Mouse (Mus musculus) bone marrow, adult 2 months (tissue): Measurements from ENCODE around the gene Prokr1.
"Not testable (repeated sequence)": the region's sequence is repeated elsewhere in the genome, so short reads cannot be mapped to it uniquely, and the experiment has no call there.

Experiments
- CTCF ChIP-seq: fragments of 200-500 bp; IDR thresholded peaks from 2 replicates; pipeline ENCODE4 v1.5.1; 2011; ENCODE audit warnings: low read length, control low read depth; ENCODE audit not compliant: control insufficient read depth, insufficient read depth
- POLR2A ChIP-seq: fragments of 200-500 bp; IDR thresholded peaks from 2 replicates; pipeline ENCODE4 v1.6.1; 2011; ENCODE audit warnings: low read depth, mild to moderate bottlenecking, control low read depth, low read length, borderline replicate concordance; ENCODE audit not compliant: control insufficient read depth

DNA sequence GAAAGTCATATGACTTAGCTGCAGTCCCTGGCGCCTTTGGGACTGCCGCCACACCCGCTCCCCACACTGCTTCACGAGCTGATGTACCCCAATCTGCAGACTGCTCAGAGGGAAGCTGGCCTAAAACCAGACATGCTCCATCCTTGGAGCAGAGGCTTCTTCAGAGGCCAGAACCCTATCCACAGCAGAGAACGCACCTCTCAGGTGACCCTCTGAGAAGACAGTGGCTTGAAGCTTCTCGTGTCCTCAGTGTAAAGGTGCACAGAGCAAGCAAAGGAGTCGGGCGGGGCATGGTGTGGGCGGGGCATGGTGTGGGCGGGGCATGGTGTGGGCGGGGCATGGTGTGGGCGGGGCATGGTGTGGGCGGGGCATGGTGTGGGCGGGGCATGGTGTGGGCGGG, 38.4 kb upstream of the Prokr1 start:
- TF ChIP-seq POLR2A, CTCF: not testable (repeated sequence)
